Mouse (Mus musculus): ENCODE results near the gene Mcrip1.

GRCm38 (mm10) chr11:120497436-120497835 lies 52.1 kb downstream of the Mcrip1 start:
- TF ChIP-seq TAL1 (IDR thresholded peaks at IDR 0.05; ENCODE audit: low read length) (no peak), GATA1 (IDR thresholded peaks at IDR 0.05; ENCODE audit: low read length) (no peak)

All from erythroblast, embryonic 14.5 days (primary cell).